Mouse (Mus musculus) spleen, adult 2 months (tissue): ENCODE measurements around the gene Magi1. TPM values are rescaled to one million over a fixed set of nuclear protein-coding genes. Genes with fewer than 3 reads are reported as not detected.

ENCODE experiments used
- DNase-seq, 2 experiments: peaks; one replicate each; pipeline versions ENCODE4 v3.0.0 to v3.0.0-alpha.2; 2012 to 2021; ENCODE audit warnings: low spot score in 2 of 2, low read depth in 1 of 2
- H3K27ac ChIP-seq: fragments of 200-500 bp; 2 replicates; pipeline ENCODE4 v1.5.1; 2012; ENCODE audit warnings: low read length, inconsistent platforms; ENCODE audit not compliant: insufficient read depth
- H3K27me3 ChIP-seq: fragments of 200-500 bp; 2 replicates; pipeline ENCODE4 v1.6.1; 2012; ENCODE audit warnings: mild to moderate bottlenecking, moderate library complexity, low read length, inconsistent platforms; ENCODE audit not compliant: control insufficient read depth, insufficient read depth
- H3K36me3 ChIP-seq: fragments of 200-500 bp; 2 replicates; pipeline ENCODE4 v1.6.1; 2012; ENCODE audit warnings: mild to moderate bottlenecking, low read length, inconsistent platforms; ENCODE audit not compliant: control insufficient read depth, insufficient read depth
- H3K4me1 ChIP-seq: fragments of 200-500 bp; 2 replicates; pipeline ENCODE4 v1.6.1; 2011; ENCODE audit warnings: inconsistent platforms; ENCODE audit not compliant: control insufficient read depth, insufficient read depth, insufficient read length
- H3K4me3 ChIP-seq: fragments of 200-500 bp; 2 replicates; pipeline ENCODE4 v1.5.1; 2011; ENCODE audit warnings: mild to moderate bottlenecking, inconsistent platforms; ENCODE audit not compliant: insufficient read depth, insufficient read length; ENCODE audit errors: extremely low read depth
- CTCF ChIP-seq: fragments of 200-500 bp; IDR thresholded peaks from 2 replicates; pipeline ENCODE4 v1.5.1; 2011; ENCODE audit warnings: mild to moderate bottlenecking, inconsistent platforms; ENCODE audit not compliant: insufficient read depth, insufficient read length, insufficient replicate concordance; ENCODE audit errors: extremely low read depth
- POLR2A ChIP-seq: fragments of 200-500 bp; IDR thresholded peaks from 2 replicates; pipeline ENCODE4 v1.6.1; 2011; ENCODE audit warnings: low read depth, low read length, inconsistent platforms
- WGBS: fragments of 180-500 bp; shearing (Covaris S2); methylation state at CpG from one replicate; pipeline ENCODE4 v1.1.7; 2018; 5-methylcytosine and 5-hydroxymethylcytosine counted together
- polyA plus RNA-seq: library from polyadenylated mRNA; depleted of rRNA; stranded (reverse); fragments of >200 nt; gene quantifications from 2 replicates; pipeline ENCODE4 v1.2.3, GENCODE M21; 2012

Gene Magi1
- polyA plus RNA-seq, 1 experiment, result 1.6 TPM

- DNase-seq, result no peak
- H3K4me3 ChIP-seq, result no peak overlapping the region
- TF ChIP-seq CTCF (no peak), POLR2A (no peak)
- no peaks in the 10 kb centered on the region for H3K36me3 ChIP-seq
- WGBS, result 92% methylated on average over 7 of the region's 7 CpGs
- peaks cover 7% of the 10 kb centered on the region; the same call in 1 of the 2 replicates for H3K4me1 ChIP-seq
- no peaks in the 10 kb centered on the region for H3K27me3 ChIP-seq
- H3K27ac ChIP-seq, result no peak overlapping the region
These were observed 223.0 kb downstream of the Magi1 start for GRCm38 (mm10) chr6:94060621-94061213.

- no peak for DNase-seq
- no peak overlapping the region for H3K27ac ChIP-seq
- TF ChIP-seq POLR2A (no peak), CTCF (no peak)
- no peaks in the 10 kb centered on the region for H3K27me3 ChIP-seq
- H3K4me1 ChIP-seq, result peaks cover 4% of the 10 kb centered on the region; the same call in 1 of the 2 replicates
- 72% methylated on average over 2 of the region's 2 CpGs for WGBS
- H3K4me3 ChIP-seq, result no peak overlapping the region
- H3K36me3 ChIP-seq, result no peaks in the 10 kb centered on the region
These were observed 224.6 kb downstream of the Magi1 start for GRCm38 (mm10) chr6:94059090-94059489.

GRCm38 (mm10) chr6:94053920-94054319, 229.8 kb downstream of the Magi1 start:
- peak in 1 of 2 experiments; percentile 24 for DNase-seq
- Histone ChIP-seq H3K4me3 (no peak overlapping the region), H3K27ac (no peak overlapping the region), H3K36me3 (no peaks in the 10 kb centered on the region), H3K4me1 (no peaks in the 10 kb centered on the region), H3K27me3 (no peaks in the 10 kb centered on the region)
- TF ChIP-seq POLR2A (no peak), CTCF (peak; percentile 5; the same call in 1 of the 2 replicates)
- WGBS, result 17% methylated on average over 1 of the region's 1 CpGs

- Histone ChIP-seq H3K36me3 (no peaks in the 10 kb centered on the region), H3K4me1 (no peaks in the 10 kb centered on the region), H3K27me3 (no peaks in the 10 kb centered on the region), H3K27ac (no peak overlapping the region), H3K4me3 (no peak overlapping the region)
- 8% methylated on average over 4 of the region's 4 CpGs for WGBS
- DNase-seq, result no peak
- TF ChIP-seq CTCF, result no peak
These were observed 238.5 kb downstream of the Magi1 start for GRCm38 (mm10) chr6:94045180-94045579.

GRCm38 (mm10) chr6:94043461-94043860, 240.3 kb downstream of the Magi1 start:
- Histone ChIP-seq H3K27ac (no peak overlapping the region), H3K4me3 (no peak overlapping the region), H3K4me1 (no peaks in the 10 kb centered on the region), H3K36me3 (no peaks in the 10 kb centered on the region), H3K27me3 (no peaks in the 10 kb centered on the region)
- TF ChIP-seq POLR2A (no peak), CTCF (no peak)
- DNase-seq, result no peak
- WGBS, result 63% methylated on average over 7 of the region's 7 CpGs

GRCm38 (mm10) chr6:94040093-94040492, 243.6 kb downstream of the Magi1 start:
- no peak for DNase-seq
- no peak for TF ChIP-seq CTCF
- no peak for TF ChIP-seq POLR2A
- 56% methylated on average over 2 of the region's 2 CpGs for WGBS
- H3K27ac ChIP-seq, result no peak overlapping the region
- H3K36me3 ChIP-seq, result no peaks in the 10 kb centered on the region
- H3K4me3 ChIP-seq, result no peak overlapping the region
- H3K27me3 ChIP-seq, result no peaks in the 10 kb centered on the region
- H3K4me1 ChIP-seq, result no peaks in the 10 kb centered on the region

GRCm38 (mm10) chr6:94038897-94039296, 244.8 kb downstream of the Magi1 start:
- no peaks in the 10 kb centered on the region for H3K36me3 ChIP-seq
- no peaks in the 10 kb centered on the region for H3K27me3 ChIP-seq
- TF ChIP-seq POLR2A (no peak), CTCF (no peak)
- no peak for DNase-seq
- no peak overlapping the region for H3K4me3 ChIP-seq
- WGBS, result over 99% methylated on average over 3 of the region's 3 CpGs
- H3K4me1 ChIP-seq, result no peaks in the 10 kb centered on the region
- H3K27ac ChIP-seq, result no peak overlapping the region
